Mouse (Mus musculus) cerebellum, postnatal 10 days (tissue): Measurements from ENCODE around the gene Serpini1.
"Not testable (repeated sequence)": the region's sequence is repeated elsewhere in the genome, so short reads cannot be mapped to it uniquely, and the experiment has no call there.

ENCODE experiments used
- DNase-seq, 2 experiments: peaks; one replicate each; pipeline ENCODE4 v3.0.0; 2021; ENCODE audit warnings: mixed read lengths in 2 of 2

Gene Serpini1

DNA sequence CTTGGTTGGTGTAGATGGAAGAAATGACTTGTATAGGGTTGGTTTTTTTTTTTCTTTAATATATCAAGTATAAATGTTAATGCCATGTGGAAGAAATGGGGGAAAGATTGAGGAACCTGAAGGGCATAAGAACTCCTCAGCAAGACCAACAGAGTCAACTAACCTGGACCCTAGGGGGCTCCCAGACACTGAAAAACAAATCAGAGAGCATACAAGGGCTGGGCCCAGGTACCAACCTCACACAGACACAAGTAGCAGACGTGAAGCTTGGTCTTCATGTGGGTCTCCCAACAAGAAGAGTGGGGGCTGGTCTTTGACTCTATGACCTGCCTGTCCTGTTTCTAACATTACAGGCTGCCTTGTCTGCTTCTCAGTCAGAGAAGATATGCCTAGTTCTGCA lies 82.2 kb downstream of the Serpini1 start:
- DNase-seq = no peak

DNA sequence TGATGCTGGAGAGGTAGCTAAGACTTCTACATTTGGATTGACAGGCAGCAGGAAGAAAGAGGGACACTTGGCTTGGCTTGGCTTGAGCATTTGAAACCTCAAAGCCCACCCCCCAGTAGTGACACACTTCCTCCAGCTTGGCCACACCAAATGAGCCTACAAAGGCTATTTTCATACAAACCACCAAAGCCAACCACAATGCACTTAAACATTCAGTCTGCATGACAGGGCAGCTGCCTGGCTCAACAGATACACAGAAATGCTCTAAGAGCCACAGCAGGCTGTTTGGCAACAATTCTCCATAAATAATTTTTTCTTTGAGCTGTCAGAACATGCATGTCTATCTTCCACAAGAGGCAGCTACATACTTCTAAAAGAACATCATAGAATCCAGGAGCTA lies 90.2 kb downstream of the Serpini1 start:
- DNase-seq = no peak

DNA sequence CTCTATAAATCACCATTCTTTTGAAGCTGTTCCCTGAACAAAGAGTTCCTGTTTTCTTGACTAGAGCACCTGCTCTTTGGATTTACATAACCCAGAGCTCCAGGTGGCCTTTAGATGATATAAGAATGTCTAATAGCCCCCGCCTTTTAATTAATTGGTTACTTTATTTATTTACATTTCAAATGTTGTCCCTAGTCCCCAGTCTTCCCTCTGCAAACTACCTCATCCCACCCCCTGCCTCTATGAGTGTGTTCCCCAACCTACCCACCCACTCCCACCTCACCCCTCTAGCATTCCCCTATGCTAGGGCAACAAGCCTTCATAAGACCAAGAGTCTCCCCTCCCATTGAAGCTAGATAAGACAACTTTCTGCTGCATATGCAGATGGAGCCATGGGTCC lies 90.9 kb downstream of the Serpini1 start:
- no peak for DNase-seq

DNA sequence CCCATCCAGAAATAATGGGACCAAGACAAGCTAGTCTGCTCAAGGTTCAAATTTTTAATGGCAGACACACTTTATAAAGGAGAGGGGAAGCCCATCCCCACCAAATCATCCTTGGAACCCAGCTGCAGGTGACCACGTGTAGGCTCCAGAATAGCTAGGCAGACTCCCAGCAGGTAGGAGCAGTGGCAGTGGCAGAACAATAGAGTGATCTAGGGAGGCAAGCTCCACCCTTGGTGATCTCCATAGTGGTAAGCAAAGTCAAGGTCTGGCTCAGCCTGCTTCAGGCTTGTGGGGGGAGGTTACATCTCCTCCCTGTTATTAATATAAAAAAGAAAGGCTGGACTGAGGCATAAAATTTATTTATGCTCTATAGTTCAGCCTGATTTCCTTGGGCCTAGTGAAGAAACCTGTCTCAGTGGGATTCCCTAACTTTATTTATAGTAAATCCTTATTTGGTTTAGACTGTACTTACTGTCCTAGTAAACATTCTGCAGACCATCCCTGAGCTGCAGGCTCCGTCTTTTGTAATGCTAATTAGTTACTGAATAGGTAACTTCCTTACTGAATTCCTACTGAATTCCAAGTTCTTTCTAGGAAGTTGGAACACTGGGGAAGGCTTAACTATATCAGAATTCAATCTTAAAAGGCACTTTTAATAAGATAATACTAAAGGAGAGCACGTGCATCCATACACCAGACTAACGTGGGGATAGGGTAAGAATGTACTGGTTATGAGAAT lies 93.2 kb downstream of the Serpini1 start:
- not testable (repeated sequence) for DNase-seq

DNA sequence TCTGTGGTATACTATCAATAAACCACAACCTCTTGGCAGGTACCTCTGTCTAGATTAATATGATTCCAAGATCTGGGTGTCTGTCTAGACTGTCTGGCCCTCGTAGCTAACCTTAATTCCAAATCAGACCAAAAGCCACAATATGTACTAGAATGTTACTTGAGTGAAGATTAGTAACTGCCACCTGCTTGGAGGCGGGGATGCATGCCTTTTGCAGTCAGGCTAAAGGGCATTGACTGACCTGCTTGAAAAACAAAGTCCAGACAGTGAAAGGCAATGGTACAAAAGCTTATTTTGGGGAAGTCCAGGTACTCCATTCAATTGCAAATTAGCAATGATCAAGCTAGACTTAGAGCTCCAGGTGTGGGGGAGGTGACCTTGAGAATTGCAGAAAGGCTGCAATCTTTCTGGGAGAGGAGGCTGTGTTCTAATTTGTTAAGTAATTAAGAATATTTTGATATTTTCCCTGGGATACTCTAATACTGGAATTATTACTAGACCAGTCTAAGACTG lies 94.3 kb downstream of the Serpini1 start:
- no peak for DNase-seq

DNA sequence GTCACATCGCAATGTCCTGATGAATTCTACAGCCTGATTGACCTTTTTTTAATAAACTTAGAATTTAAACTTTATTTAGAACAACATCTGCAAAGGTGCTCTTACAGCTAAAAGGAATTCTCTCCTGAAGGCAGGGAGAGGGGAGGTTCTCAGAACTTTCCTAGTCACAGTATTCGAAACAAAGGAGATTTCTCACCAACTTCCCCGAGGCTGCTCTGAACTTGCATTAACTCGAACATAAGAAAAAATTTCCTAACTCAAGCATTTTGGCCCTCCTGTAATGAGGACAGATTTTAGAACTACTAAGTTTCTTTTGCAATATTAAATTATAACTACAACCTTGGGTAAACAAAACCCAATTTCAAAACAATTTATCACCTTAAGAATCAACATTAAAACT lies 96.6 kb downstream of the Serpini1 start:
- DNase-seq = not testable (repeated sequence)

DNA sequence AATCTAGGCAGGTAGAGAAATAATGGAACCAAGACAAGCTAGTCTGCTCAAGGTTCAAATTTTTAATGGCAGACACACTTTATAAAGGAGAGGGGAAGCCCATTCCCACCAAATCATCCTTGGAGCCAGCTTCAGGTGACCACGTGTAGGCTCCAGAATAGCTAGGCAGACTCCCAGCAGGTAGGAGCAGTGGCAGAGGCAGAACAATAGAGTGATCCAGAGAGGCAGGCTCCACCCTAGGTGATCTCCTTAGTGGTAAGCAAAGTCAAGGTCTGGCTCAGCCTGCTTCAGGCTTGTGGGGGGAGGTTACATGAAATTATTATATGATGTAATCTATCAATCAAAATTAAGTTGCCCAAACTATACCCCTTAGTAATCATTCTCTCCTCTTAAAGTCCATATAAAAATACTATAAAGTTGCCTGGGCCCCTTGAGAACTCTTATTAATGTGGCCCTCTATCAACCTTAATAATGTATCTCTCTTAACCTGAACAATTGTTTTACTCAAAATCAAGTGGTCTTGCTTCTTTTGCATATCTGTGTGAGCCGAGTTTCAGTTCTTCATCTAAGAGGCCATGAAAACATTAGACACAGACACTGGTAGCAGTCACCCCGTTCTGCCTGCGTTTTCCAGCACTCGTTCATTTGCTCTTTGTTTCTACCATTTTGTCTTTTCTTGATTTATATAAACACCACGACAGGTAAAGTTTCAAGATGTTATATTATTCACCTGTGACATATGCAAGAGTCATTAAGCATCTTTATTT lies 98.4 kb downstream of the Serpini1 start:
- DNase-seq = no peak

DNA sequence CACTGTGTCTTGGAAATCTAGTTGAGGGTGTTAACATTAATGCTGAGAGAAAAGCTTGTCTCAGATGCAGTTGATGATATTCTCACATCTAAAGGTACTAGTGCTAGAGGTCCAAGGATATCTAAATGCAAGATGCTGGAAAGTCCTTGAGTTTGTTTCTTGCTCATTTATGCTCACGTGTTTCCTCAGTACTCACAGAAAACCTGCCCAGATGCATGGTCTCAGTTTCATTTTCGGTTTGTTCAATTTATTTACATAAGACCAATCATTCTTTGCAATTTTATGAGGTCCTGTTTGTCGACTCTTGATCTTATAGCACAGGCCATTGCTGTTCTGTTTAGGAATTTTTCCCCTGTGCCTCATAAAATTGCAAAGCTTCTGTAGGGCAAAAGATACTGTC lies 109.6 kb downstream of the Serpini1 start:
- DNase-seq = no peak

DNA sequence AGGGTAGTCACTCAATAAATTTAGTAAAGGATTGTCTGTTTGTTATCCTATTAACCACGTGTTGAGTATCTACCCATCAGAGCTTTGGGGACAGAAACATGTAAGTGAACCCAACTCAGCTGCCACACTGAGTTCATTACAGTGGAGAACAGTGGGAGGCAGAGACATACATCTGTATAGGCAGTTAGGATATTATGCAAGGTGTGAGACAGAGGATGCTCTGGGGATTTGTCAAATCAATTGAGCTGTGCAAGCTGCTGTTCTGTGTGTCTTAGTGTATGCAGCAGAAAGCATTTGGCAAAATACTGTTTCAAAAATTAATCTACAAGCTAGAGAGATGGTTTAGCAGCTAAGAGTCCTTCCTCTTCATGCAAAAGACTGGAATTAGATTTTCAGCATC lies 113.1 kb downstream of the Serpini1 start:
- DNase-seq = no peak

DNA sequence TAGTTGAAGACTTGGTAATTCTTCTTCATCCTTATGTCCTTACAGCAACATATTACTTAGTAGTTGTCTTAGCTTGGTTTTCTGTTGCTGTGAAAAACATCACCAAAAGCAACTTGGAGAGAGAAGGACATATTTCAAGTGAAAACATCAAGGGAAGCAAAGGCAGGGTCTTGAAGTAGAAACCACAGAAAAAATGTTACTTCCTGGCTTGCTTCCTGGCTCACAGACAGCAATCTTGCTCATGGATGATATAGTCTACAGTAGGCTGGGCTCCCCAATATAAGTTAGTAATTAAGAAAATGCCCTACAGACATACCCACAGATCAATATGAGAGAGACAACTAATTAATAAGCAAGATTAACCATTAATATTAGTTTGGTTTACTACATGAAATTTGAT lies 125.5 kb downstream of the Serpini1 start:
- no peak for DNase-seq

DNA sequence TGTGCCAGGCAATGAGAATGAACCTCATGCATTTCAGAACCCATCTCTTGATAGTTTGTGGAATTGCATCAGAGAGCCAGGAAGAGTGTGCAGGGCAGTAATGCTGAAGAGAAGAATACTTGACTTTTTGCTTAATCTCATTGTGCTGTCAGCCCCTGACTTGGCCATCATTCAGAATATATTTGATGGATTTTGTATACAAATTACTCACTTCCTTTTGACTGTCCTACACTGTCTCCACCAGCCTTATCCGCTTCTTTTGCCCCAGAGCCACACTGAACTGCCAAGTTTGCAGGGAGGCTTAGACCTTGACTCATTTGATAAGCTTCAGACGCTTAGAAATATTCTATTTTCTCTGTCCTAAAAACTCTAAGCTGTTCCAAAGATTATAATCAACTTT lies 129.4 kb downstream of the Serpini1 start:
- no peak for DNase-seq

DNA sequence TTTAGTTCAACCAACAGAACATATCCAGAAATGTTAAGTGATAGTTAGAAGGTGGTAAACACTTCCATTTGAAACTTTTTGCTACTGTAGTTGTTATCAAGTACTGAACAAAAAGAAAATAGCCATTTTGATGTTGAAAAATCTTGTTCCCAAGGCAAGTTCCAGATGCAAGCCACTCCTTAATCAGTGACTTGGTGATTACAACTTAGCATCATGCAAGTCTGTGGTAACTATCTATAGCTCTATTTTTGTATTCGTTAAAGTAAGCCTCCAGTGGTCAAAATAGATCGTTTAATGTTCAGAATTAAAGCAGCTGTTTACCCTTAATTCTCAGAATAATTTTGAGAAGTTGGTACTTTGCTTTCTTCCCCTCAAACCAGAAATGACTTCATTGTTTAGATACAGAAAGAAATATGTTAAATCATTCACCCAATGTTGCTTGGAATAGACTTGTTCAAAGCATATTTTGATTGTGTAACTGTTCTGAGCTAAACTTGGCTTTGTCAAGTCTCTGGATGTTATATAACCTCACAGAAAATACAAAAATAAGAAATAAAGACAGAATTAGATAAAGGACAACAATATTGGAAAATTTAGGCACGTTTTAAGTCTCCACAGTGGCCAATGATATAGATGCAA lies 130.0 kb downstream of the Serpini1 start:
- no peak for DNase-seq

DNA sequence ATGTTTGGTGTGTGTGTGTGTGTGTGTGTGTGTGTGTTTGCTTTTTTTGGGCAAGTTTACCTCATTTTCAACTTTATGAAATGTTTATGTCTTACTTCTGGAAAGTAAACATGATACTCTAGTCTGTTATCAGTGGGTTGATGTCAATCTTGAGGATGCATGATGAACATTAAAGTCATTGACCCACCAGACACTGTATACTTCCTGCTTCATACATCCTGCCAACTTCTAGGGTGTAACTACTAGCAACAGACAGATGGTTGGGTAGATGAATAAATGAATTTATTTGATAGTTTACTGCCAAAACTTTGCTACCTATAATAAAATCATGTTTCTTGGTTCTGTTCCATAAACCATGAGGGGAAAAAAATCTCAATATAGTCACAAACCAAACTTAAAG lies 133.0 kb downstream of the Serpini1 start:
- no peak for DNase-seq

DNA sequence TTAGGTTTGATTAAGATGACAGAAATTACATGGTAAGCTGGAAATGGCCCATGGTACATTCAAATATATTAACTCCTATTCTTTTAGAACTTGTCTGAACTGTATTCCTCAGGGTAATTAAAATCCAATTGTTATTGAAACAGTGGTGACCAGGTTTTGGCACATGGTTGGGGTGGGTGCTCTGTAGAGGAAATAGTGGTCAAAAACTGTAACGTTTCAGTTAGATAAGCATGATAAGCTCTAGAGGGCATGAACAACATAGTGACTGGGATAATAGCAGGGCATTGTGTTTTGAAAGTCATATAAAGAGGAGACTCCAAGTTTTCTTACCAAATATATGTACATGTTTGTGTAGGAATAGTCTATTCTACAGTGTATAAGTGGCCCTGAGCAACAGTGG lies 134.7 kb downstream of the Serpini1 start:
- DNase-seq = no peak
